Mouse (Mus musculus) ES-Bruce4 (cell line): ENCODE measurements around the gene Gdap1l1. TPM values are rescaled to one million over a fixed set of nuclear protein-coding genes. Genes with fewer than 3 reads are reported as not detected.
"Not testable (repeated sequence)": the region's sequence is repeated elsewhere in the genome, so short reads cannot be mapped to it uniquely, and the experiment has no call there.

Source experiments
- H3K27ac ChIP-seq: 2 replicates; pipeline ENCODE4 v1.5.1; 2012; ENCODE audit warnings: low read length, inconsistent platforms; ENCODE audit not compliant: insufficient read depth
- H3K27me3 ChIP-seq: 2 replicates; pipeline ENCODE4 v1.6.1; 2012; ENCODE audit warnings: mild to moderate bottlenecking, low read length, inconsistent platforms; ENCODE audit not compliant: control insufficient read depth, poor library complexity, insufficient read depth, severe bottlenecking
- H3K36me3 ChIP-seq: 2 replicates; pipeline ENCODE4 v1.6.1; 2012; ENCODE audit warnings: inconsistent platforms, mild to moderate bottlenecking, low read length, moderate library complexity; ENCODE audit not compliant: control insufficient read depth, poor library complexity, insufficient read depth, severe bottlenecking
- H3K4me1 ChIP-seq: one replicate; pipeline ENCODE4 v1.8.1; 2011; ENCODE audit warnings: low read length; ENCODE audit not compliant: control insufficient read depth, insufficient read depth
- H3K4me3 ChIP-seq: 2 replicates; pipeline ENCODE4 v1.5.1; 2011; ENCODE audit warnings: low read depth, mild to moderate bottlenecking, low read length
- H3K9ac ChIP-seq: 2 replicates; pipeline ENCODE4 v1.6.1; 2012; ENCODE audit warnings: low read depth, mild to moderate bottlenecking, inconsistent platforms; ENCODE audit not compliant: poor library complexity, severe bottlenecking
- H3K9me3 ChIP-seq: replicated peaks from 2 replicates; pipeline ENCODE4 v1.6.1; 2012; ENCODE audit warnings: mild to moderate bottlenecking, low read length, inconsistent platforms; ENCODE audit not compliant: control insufficient read depth, poor library complexity, insufficient read depth, severe bottlenecking
- CTCF ChIP-seq: IDR thresholded peaks from one replicate; pipeline ENCODE4 v1.8.1; 2011; ENCODE audit warnings: low read depth, low read length
- EP300 ChIP-seq: IDR thresholded peaks from 2 replicates; pipeline ENCODE4 v1.6.1; 2011; ENCODE audit warnings: low read depth, low read length; ENCODE audit not compliant: insufficient read depth
- POLR2A ChIP-seq: IDR thresholded peaks from one replicate; pipeline ENCODE4 v1.8.1; 2011; ENCODE audit warnings: low read length; ENCODE audit not compliant: insufficient read depth
- polyA plus RNA-seq: library from polyadenylated mRNA; stranded (reverse); fragments of >200 nt; gene quantifications from 2 replicates; pipeline ENCODE4 v1.2.4, GENCODE M21; 2011; ENCODE audit warnings: low read depth; ENCODE audit not compliant: missing spikeins, insufficient read depth, insufficient read length

Gdap1l1 gene
- polyA plus RNA-seq, 1 experiment = 2.7 TPM

DNA sequence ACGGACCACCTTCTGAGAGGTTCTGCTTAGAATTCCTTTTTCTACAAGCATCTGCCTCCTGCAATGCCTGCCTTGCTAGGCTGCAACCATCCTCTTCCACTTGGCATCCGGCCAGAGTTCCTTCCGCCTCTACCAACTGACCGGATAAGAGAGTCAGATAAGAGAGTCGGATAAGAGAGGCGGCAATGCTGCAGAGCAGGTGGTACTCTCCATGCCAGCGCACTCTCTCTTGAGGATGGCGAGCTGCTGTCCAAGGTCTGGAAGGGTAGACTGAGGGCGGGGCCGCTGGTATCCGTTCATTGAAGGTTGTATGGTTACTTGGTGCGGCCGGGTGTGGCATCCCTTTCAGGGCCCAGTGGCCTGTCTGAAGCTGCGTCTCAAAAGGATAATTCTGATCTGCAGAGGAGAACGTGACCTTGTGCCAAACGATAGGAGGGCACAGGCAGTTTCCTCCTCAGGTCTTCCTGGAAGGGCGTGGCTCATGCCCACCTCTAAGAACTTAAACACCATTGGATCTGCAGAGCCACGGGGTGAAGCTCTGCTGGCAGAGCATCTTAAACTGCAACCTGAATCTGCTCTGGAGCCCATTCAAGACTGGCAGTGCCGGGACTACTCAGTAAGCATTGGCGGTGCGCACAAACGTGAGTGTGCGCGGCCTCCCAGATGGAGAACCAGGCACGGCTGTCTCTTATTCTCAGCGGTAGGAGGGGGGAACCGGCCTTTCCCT, 20.4 kb downstream of the Gdap1l1 start:
- Histone ChIP-seq H3K36me3 (no peaks in the 10 kb centered on the region), H3K4me1 (peaks cover 7% of the 10 kb centered on the region), H3K9ac (0 out of 2 replicates have a peak overlapping the region, but pooled peaks have one; percentile 9), H3K27ac (no peak overlapping the region), H3K4me3 (peak overlapping the region; percentile 13; the same call in 1 of the 2 replicates), H3K27me3 (no peaks in the 10 kb centered on the region), H3K9me3 (no peaks in the 10 kb centered on the region)
- TF ChIP-seq POLR2A (no peak), EP300 (no peak), CTCF (no peak)

DNA sequence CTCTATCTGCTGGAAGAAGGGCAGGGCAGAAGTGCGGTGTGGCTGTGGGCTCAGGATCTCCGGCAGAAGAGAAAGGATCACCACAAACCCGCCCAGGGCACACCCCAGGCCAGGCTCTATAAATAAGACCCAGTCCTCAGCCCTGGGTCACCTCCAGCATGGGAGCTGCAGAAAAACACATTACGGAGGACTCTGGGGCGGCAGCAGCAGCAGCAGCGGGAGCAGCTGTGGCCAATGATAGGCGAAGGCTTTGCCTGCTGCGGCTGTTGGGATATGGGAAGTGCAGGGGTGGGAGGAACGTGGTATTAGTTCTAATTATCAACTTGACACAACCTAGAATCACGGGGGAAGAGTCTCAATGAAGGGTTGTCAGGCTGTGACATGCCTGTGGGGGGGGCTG, 21.1 kb downstream of the Gdap1l1 start:
- TF ChIP-seq EP300 (no peak), POLR2A (no peak), CTCF (no peak)
- Histone ChIP-seq H3K4me3 (peak overlapping the region; percentile 13; the same call in 1 of the 2 replicates), H3K27me3 (no peaks in the 10 kb centered on the region), H3K9me3 (no peaks in the 10 kb centered on the region), H3K9ac (0 out of 2 replicates have a peak overlapping the region, but pooled peaks have one; percentile 9), H3K27ac (no peak overlapping the region), H3K36me3 (no peaks in the 10 kb centered on the region), H3K4me1 (peaks cover 11% of the 10 kb centered on the region)

DNA sequence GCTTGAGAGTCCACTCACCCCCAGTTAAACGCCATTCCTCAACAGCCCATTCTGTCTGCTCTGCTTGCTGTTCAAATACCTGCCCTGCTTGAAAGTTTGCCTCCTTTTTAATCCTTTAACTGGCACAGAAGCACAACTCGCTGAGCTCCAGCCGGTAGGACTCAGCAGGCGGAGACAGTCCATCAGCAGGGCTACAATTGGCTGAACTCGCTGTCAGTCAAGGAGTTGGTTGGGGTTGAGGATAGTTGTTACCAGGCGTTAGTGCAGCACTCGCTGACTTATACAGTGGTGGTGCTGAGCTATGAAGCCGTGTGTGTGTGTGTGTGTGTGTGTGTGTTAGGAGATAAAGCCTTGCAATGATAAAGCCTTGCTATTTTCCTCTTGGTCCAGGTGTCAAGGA, 22.3 kb downstream of the Gdap1l1 start:
- no peaks in the 10 kb centered on the region for H3K9me3 ChIP-seq
- no peaks in the 10 kb centered on the region for H3K36me3 ChIP-seq
- H3K9ac ChIP-seq = no peak overlapping the region
- no peak overlapping the region for H3K27ac ChIP-seq
- no peak overlapping the region for H3K4me3 ChIP-seq
- H3K4me1 ChIP-seq = peaks cover 12% of the 10 kb centered on the region
- H3K27me3 ChIP-seq = no peaks in the 10 kb centered on the region
- TF ChIP-seq EP300 (no peak), CTCF (no peak), POLR2A (no peak)

DNA sequence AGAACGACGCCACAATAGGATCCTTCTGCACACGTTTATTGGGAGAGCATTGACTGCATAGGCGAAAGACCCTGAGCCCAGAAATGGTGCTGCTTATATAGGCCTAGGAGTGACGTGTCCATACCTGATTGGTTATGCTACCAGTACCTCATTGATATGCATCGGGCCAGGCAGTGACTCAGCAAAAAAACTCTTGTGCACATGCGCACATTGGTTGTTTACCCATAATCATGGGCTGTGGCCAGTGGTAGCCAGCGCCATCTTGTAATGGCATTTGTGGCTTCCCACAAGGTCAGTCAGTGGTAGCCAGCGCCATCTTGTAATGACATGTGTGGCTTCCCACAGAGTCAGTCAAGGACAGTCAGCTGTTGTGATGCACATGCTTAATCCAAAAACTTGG, 23.0 kb downstream of the Gdap1l1 start:
- not testable (repeated sequence) for H3K27me3 ChIP-seq, H3K36me3 ChIP-seq, H3K4me3 ChIP-seq, H3K9me3 ChIP-seq, H3K9ac ChIP-seq
- Histone ChIP-seq H3K27ac (peak overlapping the region; percentile 96), H3K4me1 (peaks cover 12% of the 10 kb centered on the region)

DNA sequence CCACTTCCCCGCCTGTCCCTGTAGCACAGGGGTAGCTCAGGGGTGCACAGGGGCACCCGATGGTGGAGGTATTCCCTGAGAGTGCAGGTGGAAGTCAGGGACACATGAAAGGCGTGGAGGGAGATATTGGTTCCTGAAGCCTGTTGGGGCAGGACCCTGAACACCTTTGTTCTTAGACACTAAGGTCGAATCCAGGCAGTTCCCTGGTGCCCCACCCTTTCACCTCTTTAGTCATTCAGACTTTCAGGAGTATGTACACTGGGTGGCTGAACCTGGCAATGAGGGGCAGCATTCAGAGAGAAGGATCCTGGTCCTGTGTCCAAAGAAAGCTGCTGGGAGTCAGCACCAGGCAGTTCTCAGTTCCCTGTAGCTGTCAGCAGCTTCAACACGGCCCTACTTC, 24.1 kb downstream of the Gdap1l1 start:
- Histone ChIP-seq H3K9me3 (no peaks in the 10 kb centered on the region), H3K9ac (no peak overlapping the region), H3K4me3 (no peak overlapping the region), H3K27me3 (no peaks in the 10 kb centered on the region), H3K4me1 (peaks cover 15% of the 10 kb centered on the region), H3K27ac (peak overlapping the region; percentile 96), H3K36me3 (no peaks in the 10 kb centered on the region)
- 0 out of 2 replicates have a peak, but pooled peaks have one; percentile 29 for TF ChIP-seq EP300
- TF ChIP-seq CTCF = no peak

DNA sequence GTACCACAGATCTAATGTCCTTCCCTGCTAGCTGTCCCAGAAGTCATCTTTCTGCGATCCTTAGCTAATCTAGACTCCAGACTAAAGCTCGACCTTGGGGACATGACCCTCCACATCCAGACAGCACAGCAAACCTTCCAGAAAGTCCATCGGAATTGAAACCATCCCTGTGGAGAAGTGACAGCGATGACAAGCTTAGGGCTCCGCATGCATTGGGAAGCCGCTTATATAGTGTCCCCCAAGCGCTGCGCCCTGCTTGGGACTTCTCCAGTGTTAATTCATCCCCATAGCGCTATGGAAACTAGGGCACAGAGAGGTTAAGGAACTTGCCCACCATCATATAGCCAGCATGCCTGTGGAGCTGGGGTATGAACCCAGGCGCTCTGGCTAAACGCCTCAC, 24.5 kb downstream of the Gdap1l1 start:
- H3K27ac ChIP-seq = peak overlapping the region; percentile 96
- H3K36me3 ChIP-seq = no peaks in the 10 kb centered on the region; the same call in 1 of the 2 replicates
- H3K9me3 ChIP-seq = no peaks in the 10 kb centered on the region
- TF ChIP-seq POLR2A (no peak), CTCF (no peak), EP300 (no peak)
- no peak overlapping the region for H3K4me3 ChIP-seq
- H3K27me3 ChIP-seq = no peaks in the 10 kb centered on the region
- H3K4me1 ChIP-seq = peaks cover 15% of the 10 kb centered on the region
- no peak overlapping the region for H3K9ac ChIP-seq
